Mouse (Mus musculus) forebrain, embryonic 14.5 days (tissue): Measurements from ENCODE around the gene Lhpp. TPM values are rescaled to one million over a fixed set of nuclear protein-coding genes. Genes with fewer than 3 reads are reported as not detected.

Experiments
- ATAC-seq: fragments of 200-750 bp; cut with Nextera tagmentation; 2 replicates; pipeline ENCODE4 v1.8.0; 2017; ENCODE audit warnings: mild to moderate bottlenecking, moderate library complexity
- DNase-seq: peaks from one replicate; pipeline ENCODE4 v3.0.0-alpha.2; 2015; ENCODE audit warnings: low spot score
- H3K27ac ChIP-seq: fragments of 300-500 bp; sonication (generic); 2 replicates; pipeline ENCODE4 v1.5.1; 2014; ENCODE audit warnings: low read depth, mild to moderate bottlenecking, control low read depth, low read length, moderate library complexity
- H3K27me3 ChIP-seq: fragments of 300-500 bp; sonication (generic); replicated peaks from 2 replicates; pipeline ENCODE4 v1.6.1; 2014; ENCODE audit warnings: low read length, control low read depth, mixed read lengths; ENCODE audit not compliant: control insufficient read depth, insufficient read depth
- H3K36me3 ChIP-seq: fragments of 300-500 bp; sonication (generic); 2 replicates; pipeline ENCODE4 v1.6.1; 2014; ENCODE audit warnings: low read length, control low read depth; ENCODE audit not compliant: control insufficient read depth, insufficient read depth
- H3K4me1 ChIP-seq: fragments of 300-500 bp; sonication (generic); 2 replicates; pipeline ENCODE4 v1.6.1; 2014; ENCODE audit warnings: antibody characterized with exemption, low read length, control low read depth; ENCODE audit not compliant: control insufficient read depth, insufficient read depth
- H3K4me2 ChIP-seq: fragments of 300-500 bp; sonication (generic); 2 replicates; pipeline ENCODE4 v1.6.1; 2014; ENCODE audit warnings: mild to moderate bottlenecking, control low read depth, low read length
- H3K4me3 ChIP-seq: fragments of 300-500 bp; sonication (generic); 2 replicates; pipeline ENCODE4 v1.5.1; 2014; ENCODE audit warnings: low read depth, low read length, control low read depth
- H3K9ac ChIP-seq: fragments of 300-500 bp; sonication (generic); 2 replicates; pipeline ENCODE4 v1.6.1; 2014; ENCODE audit warnings: mild to moderate bottlenecking, low read length, control low read depth, moderate library complexity
- H3K9me3 ChIP-seq: fragments of 300-500 bp; sonication (generic); replicated peaks from 2 replicates; pipeline ENCODE4 v1.6.1; 2016; ENCODE audit warnings: low read length, control low read depth, mixed read lengths; ENCODE audit not compliant: control insufficient read depth
- WGBS: fragments of 180-500 bp; shearing (Covaris S2); extraction: QIAGEN DNeasy Blood & Tissue Kit; methylation state at CpG from one replicate; pipeline ENCODE4 v1.1.7; 2014; 5-methylcytosine and 5-hydroxymethylcytosine counted together
- polyA plus RNA-seq: library from polyadenylated mRNA; unstranded; fragments of >200 nt; fragmentation: Nextera tagmentation; extraction: Ambion mirVana; gene quantifications from 2 replicates; pipeline ENCODE4 v1.2.1, GENCODE M21; 2014

The Lhpp gene
- polyA plus RNA-seq = 26.7 and 29.6 TPM in 2 replicates

DNA sequence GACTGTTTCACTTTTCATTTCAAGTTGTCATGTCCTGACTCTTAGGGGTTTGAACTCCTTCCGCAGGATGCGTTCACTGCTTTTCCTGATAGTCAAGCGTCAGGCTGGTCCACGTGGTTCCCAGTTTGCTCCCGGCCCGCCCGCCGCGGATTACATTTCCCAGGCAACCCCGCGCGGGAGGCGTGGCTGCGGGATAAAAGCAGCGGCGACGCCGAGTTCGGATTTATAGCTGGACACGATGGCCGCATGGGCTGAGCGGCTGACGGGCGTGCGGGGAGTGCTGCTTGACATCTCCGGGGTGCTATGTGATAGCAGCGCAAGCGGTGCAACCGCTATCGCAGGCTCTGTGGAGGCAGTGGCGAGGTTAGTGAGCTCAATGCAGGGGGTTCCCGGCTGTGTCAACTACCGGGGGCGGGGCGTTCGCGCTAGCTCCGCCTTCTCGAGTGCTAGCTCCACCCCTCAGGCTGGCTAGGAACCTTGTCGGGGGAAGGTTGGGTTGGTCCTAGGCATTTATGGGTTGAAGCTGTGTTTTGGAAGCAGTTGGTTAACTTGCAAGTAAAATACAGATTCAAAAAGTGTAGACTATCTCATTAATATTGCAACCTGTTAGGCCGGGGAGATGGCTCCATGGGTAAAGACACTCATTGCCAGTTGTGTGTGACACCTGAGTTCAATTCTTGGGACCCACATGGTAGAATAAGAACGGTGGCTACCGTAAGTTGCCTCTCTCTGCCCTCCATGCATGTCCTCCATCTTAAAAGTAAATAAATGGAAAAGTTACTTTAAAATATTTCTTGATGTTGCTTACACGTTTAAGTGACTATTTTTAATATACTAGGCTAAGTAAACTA lies at the start of gene Lhpp:
Lhpp (plus strand) TSS at position 171 of the 851 bp plus-strand sequence.
- 9% methylated on average over 44 of the region's 44 CpGs for WGBS
- ATAC-seq = peak; percentile 93

DNA sequence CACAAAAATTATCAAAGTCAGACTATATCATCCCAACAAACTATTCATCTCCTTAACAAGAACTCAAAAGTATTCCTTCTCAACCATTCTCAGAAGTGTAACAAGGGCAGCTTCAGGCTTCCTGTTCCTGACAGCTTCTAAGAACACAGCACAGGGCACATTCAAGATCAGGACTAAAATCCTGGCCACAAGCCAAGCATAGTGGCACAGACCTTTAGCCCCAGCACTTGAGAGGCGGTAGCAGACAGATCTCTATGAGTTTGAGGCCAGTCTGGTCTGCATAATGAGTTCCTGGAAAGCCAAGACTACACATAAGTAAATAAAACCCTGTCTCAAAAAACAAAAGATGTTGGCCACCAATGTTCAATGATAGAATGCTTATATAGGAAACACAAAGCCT lies 44.6 kb upstream of the Lhpp start:
- WGBS = 21% methylated on average over 1 of the region's 1 CpGs
- DNase-seq = no peak

More for the DNA sequence above, at the start of gene Lhpp:
- Histone ChIP-seq H3K27ac (no peak within 1 kb of the TSS), H3K9me3 (no peaks in the 10 kb centered on the region), H3K9ac (peak within 1 kb of the TSS; percentile 55), H3K4me2 (peak within 1 kb of the TSS; percentile 65), H3K27me3 (no peaks in the 10 kb centered on the region), H3K36me3 (no peaks in the 10 kb centered on the region), H3K4me3 (peak within 1 kb of the TSS; percentile 43), H3K4me1 (peaks cover 3% of the 10 kb centered on the region; the same call in 1 of the 2 replicates)
- peak; percentile 81 for DNase-seq

DNA sequence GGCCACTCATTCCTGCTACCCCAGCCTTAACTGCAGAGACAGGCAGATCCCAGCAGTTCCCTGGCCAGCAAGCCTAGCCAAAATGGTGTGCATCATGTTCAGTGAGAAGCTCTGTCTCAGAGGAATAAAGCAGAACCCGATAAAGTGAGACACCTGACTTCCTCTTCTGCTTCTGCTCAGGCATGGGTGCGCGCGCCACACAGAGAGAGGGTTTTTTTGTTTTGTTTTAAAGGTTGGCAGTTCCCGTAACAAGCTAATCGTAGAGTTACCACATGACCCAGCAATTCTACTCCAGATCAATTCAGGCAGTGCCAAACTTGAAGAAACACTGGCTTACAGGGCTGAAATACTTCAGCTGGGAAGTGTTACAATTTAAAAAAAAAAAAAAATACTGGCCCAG lies 41.6 kb upstream of the Lhpp start:
- WGBS = 74% methylated on average over 6 of the region's 6 CpGs

More for the DNA sequence above, 44.6 kb upstream of the Lhpp start:
- no peaks in the 10 kb centered on the region for H3K4me1 ChIP-seq
- H3K9me3 ChIP-seq = no peaks in the 10 kb centered on the region
- peaks cover 45% of the 10 kb centered on the region for H3K36me3 ChIP-seq
- H3K4me3 ChIP-seq = no peak overlapping the region
- H3K27ac ChIP-seq = no peak overlapping the region
- no peak for ATAC-seq
- H3K4me2 ChIP-seq = no peak overlapping the region
- no peaks in the 10 kb centered on the region for H3K27me3 ChIP-seq
- no peak overlapping the region for H3K9ac ChIP-seq

DNA sequence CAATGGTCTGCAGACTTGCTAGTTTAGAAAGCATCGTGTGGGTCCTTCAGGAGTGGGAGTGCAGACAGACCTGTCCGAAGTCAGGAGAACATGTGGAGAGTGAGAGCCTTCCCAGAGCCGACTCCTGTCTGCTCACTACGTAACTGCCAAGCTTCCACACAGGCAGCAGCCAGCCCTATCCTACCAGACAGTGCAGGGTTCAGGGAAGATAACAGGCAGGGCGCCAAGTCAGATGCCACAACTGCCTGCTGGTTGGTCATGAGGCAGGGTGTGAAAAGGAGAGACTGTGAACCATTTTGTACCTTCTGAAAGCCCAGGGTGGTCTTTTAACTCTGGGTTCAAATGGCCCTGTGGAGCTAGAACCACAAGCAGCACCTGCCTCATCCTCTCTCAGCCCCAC lies 40.4 kb upstream of the Lhpp start:
- H3K9me3 ChIP-seq = no peaks in the 10 kb centered on the region
- H3K4me3 ChIP-seq = no peak overlapping the region
- H3K27me3 ChIP-seq = no peaks in the 10 kb centered on the region
- no peak overlapping the region for H3K4me2 ChIP-seq
- 81% methylated on average over 5 of the region's 5 CpGs for WGBS
- H3K27ac ChIP-seq = no peak overlapping the region
- H3K9ac ChIP-seq = no peak overlapping the region
- DNase-seq = no peak
- peaks cover 17% of the 10 kb centered on the region; the same call in 1 of the 2 replicates for H3K4me1 ChIP-seq
- peaks cover 8% of the 10 kb centered on the region for H3K36me3 ChIP-seq
- ATAC-seq = no peak

More for the DNA sequence above, 41.6 kb upstream of the Lhpp start:
- no peak overlapping the region for H3K27ac ChIP-seq
- no peak for DNase-seq
- H3K4me1 ChIP-seq = peaks cover 12% of the 10 kb centered on the region; the same call in 1 of the 2 replicates
- H3K4me2 ChIP-seq = no peak overlapping the region
- H3K9me3 ChIP-seq = no peaks in the 10 kb centered on the region
- H3K36me3 ChIP-seq = peaks cover 15% of the 10 kb centered on the region
- no peak for ATAC-seq
- H3K27me3 ChIP-seq = no peaks in the 10 kb centered on the region
- no peak overlapping the region for H3K9ac ChIP-seq
- H3K4me3 ChIP-seq = no peak overlapping the region

DNA sequence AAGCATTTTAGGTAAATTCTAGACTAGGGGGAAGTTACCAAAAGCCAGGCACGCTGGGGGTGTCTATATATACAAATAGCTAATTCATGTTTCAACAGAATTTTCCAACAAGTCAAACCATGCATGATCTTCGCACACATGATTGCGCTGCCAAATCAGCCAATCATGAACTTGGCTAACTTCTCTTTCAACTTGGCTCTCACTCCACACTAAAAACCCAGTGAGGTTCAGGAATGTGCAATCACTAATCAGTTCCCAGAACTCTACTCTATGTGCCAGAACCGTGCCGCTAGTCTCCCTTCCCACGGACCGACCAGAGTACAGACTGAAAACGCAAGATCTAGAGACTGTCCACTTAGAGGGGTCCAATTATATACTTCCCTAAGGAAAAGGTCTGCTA lies 39.0 kb upstream of the Lhpp start:
- WGBS = 56% methylated on average over 8 of the region's 8 CpGs
- no peak overlapping the region for H3K4me3 ChIP-seq
- DNase-seq = peak; percentile 63

DNA sequence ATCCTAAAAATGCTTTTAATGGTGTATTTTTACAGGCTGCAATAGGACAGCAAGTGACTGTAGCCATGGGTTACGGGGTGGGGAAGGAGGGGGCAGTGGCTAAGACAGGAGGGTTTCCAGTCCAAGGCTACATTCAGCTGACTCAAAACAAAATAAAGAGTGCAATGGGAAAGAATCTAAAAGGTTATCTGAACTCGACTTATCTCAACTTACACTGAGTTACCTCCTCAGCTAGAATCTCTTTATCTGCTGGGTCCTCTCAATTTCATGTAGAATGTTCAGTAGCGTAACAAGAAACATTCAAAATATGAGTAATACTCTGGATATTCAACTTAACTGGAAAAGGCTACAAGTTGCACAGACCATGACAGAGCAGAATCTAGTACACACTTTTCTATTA lies 37.7 kb upstream of the Lhpp start:
- DNase-seq (no peak), ATAC-seq (no peak)
- 0 out of 2 replicates have a peak overlapping the region, but pooled peaks have one; percentile 59 for H3K27ac ChIP-seq
- H3K9me3 ChIP-seq = no peaks in the 10 kb centered on the region
- peak overlapping the region; percentile 30; the same call in 1 of the 2 replicates for H3K4me2 ChIP-seq
- no peak overlapping the region for H3K9ac ChIP-seq
- no peaks in the 10 kb centered on the region for H3K27me3 ChIP-seq
- no peaks in the 10 kb centered on the region; the same call in none of the 2 replicates for H3K36me3 ChIP-seq
- 61% methylated on average over 3 of the region's 3 CpGs for WGBS
- H3K4me1 ChIP-seq = peaks cover 17% of the 10 kb centered on the region; the same call in 1 of the 2 replicates
- no peak overlapping the region for H3K4me3 ChIP-seq

More for the DNA sequence above, 39.0 kb upstream of the Lhpp start:
- Histone ChIP-seq H3K9ac (no peak overlapping the region), H3K27me3 (no peaks in the 10 kb centered on the region), H3K4me1 (peaks cover 17% of the 10 kb centered on the region; the same call in 1 of the 2 replicates), H3K36me3 (peaks cover 5% of the 10 kb centered on the region), H3K4me2 (peak overlapping the region; percentile 30; the same call in 1 of the 2 replicates), H3K9me3 (no peaks in the 10 kb centered on the region), H3K27ac (peak overlapping the region; percentile 45; the same call in 1 of the 2 replicates)
- ATAC-seq = no peak

DNA sequence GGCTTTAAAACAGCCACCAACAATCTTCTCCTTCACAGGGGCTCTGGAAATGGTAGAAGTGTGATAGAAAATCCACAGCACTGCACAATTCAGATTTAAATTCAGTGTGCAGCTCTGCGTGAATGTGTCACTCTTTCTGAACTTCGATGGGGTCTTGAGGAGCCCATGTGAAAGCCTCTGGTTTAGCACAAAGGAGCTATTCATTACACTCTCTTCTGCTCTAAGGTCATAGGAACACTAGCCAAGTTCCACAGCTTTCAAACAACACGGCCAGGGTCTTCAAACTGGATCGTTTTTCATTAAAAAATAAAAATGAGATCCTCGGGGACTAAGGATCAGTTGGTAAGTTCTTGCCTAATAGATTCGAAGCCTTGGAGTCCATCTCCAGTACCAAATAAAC lies 37.2 kb upstream of the Lhpp start:
- Histone ChIP-seq H3K4me3 (no peak overlapping the region), H3K27ac (peak overlapping the region; percentile 59; the same call in 1 of the 2 replicates), H3K4me2 (peak overlapping the region; percentile 30; the same call in 1 of the 2 replicates), H3K9me3 (no peaks in the 10 kb centered on the region), H3K36me3 (no peaks in the 10 kb centered on the region; the same call in 1 of the 2 replicates), H3K4me1 (peaks cover 17% of the 10 kb centered on the region; the same call in 1 of the 2 replicates), H3K27me3 (no peaks in the 10 kb centered on the region), H3K9ac (no peak overlapping the region)
- no peak for ATAC-seq
- 14% methylated on average over 6 of the region's 6 CpGs for WGBS
- DNase-seq = peak; percentile 65

DNA sequence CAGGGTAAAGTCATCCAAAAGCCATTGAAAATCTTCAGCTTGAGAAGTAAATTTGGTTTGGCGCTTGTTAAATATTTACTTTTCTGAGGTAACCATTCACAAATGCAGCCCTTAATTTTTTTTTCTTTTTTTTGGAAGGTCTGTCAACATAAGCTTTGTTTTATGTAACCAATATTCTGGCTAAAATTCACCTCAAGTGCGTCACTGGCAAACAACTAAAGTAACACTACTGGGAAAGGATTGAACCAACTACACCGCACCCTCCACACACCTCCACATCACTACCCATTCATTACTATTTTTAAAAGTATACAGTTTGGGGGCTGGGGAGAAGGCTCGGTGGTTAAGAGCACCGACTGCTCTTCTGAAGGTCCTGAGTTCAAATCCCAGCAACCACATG lies 35.8 kb upstream of the Lhpp start:
- no peak for ATAC-seq
- no peak for DNase-seq
- no peak overlapping the region for H3K4me2 ChIP-seq
- no peaks in the 10 kb centered on the region for H3K36me3 ChIP-seq
- no peaks in the 10 kb centered on the region; the same call in 1 of the 2 replicates for H3K9me3 ChIP-seq
- no peaks in the 10 kb centered on the region for H3K27me3 ChIP-seq
- no peak overlapping the region for H3K9ac ChIP-seq
- 91% methylated on average over 5 of the region's 5 CpGs for WGBS
- no peak overlapping the region for H3K4me3 ChIP-seq
- H3K27ac ChIP-seq = no peak overlapping the region
- H3K4me1 ChIP-seq = peaks cover 17% of the 10 kb centered on the region; the same call in 1 of the 2 replicates
